Mouse (Mus musculus) E14TG2a.4 (cell line): ENCODE results near the gene Tgfbi.

Experiments used
- H3K27me3 ChIP-seq: 2 replicates; pipeline ENCODE4 v1.6.1; 2014; ENCODE audit warnings: low read length, control low read depth; ENCODE audit not compliant: insufficient read depth
- H3K36me3 ChIP-seq: 2 replicates; pipeline ENCODE4 v1.6.1; 2014; ENCODE audit warnings: low read length, control low read depth; ENCODE audit not compliant: insufficient read depth
- H3K4me1 ChIP-seq: replicated peaks from 2 replicates; pipeline ENCODE4 v1.6.1; 2014; ENCODE audit warnings: low read depth, low read length, control low read depth
- H3K4me3 ChIP-seq: replicated peaks from 2 replicates; pipeline ENCODE4 v1.5.1; 2014; ENCODE audit warnings: mild to moderate bottlenecking, low read length
- H3K9me3 ChIP-seq: 2 replicates; pipeline ENCODE4 v1.6.1; 2014; ENCODE audit warnings: low read length, control low read depth
- CTCF ChIP-seq: conservative IDR thresholded peaks from 2 replicates; pipeline ENCODE4 v1.5.1; 2014; ENCODE audit warnings: low read length
- NANOG ChIP-seq: IDR thresholded peaks from 2 replicates; pipeline ENCODE4 v1.6.1; 2014; ENCODE audit warnings: borderline replicate concordance, low read length, mixed read lengths
- POU5F1 ChIP-seq: IDR thresholded peaks from 2 replicates; pipeline ENCODE4 v1.6.1; 2014; ENCODE audit warnings: low read length, borderline replicate concordance

Gene Tgfbi

GRCm38 (mm10) chr13:56601199-56601598 lies 8.1 kb upstream of the Tgfbi start:
- no peak overlapping the region for H3K4me3 ChIP-seq
- peaks cover 9% of the 10 kb centered on the region for H3K9me3 ChIP-seq
- no peaks in the 10 kb centered on the region for H3K36me3 ChIP-seq
- TF ChIP-seq NANOG (no peak), CTCF (no peak), POU5F1 (no peak)
- peaks cover 30% of the 10 kb centered on the region for H3K27me3 ChIP-seq
- peaks cover 11% of the 10 kb centered on the region for H3K4me1 ChIP-seq

- peaks cover 32% of the 10 kb centered on the region for H3K4me1 ChIP-seq
- TF ChIP-seq NANOG (no peak), POU5F1 (no peak), CTCF (no peak)
- peaks cover 69% of the 10 kb centered on the region for H3K27me3 ChIP-seq
- H3K4me3 ChIP-seq, result no peak overlapping the region
- peaks cover 9% of the 10 kb centered on the region for H3K9me3 ChIP-seq
- no peaks in the 10 kb centered on the region for H3K36me3 ChIP-seq
These were observed 3.8 kb upstream of the Tgfbi start for GRCm38 (mm10) chr13:56605503-56605902.

- H3K4me3 ChIP-seq, result no peak overlapping the region
- TF ChIP-seq NANOG (no peak), CTCF (no peak), POU5F1 (no peak)
- peaks cover 44% of the 10 kb centered on the region for H3K4me1 ChIP-seq
- peaks cover 2% of the 10 kb centered on the region for H3K9me3 ChIP-seq
- H3K27me3 ChIP-seq, result peaks cover 79% of the 10 kb centered on the region
- H3K36me3 ChIP-seq, result no peaks in the 10 kb centered on the region
These were observed 2.6 kb upstream of the Tgfbi start for GRCm38 (mm10) chr13:56606724-56607123.

- H3K27me3 ChIP-seq, result peaks cover 79% of the 10 kb centered on the region
- no peaks in the 10 kb centered on the region for H3K36me3 ChIP-seq
- no peak overlapping the region for H3K4me3 ChIP-seq
- no peak for TF ChIP-seq NANOG
- TF ChIP-seq POU5F1, result no peak
- TF ChIP-seq CTCF, result no peak
- peaks cover 49% of the 10 kb centered on the region for H3K4me1 ChIP-seq
- no peaks in the 10 kb centered on the region for H3K9me3 ChIP-seq
These were observed 2.1 kb upstream of the Tgfbi start for GRCm38 (mm10) chr13:56607225-56607624.

GRCm38 (mm10) chr13:56607846-56608245 lies 1.5 kb upstream of the Tgfbi start:
- no peak for TF ChIP-seq POU5F1
- no peak for TF ChIP-seq CTCF
- no peak for TF ChIP-seq NANOG

GRCm38 (mm10) chr13:56611129-56611528 lies 1.8 kb downstream of the Tgfbi start:
- peaks cover 87% of the 10 kb centered on the region for H3K4me1 ChIP-seq
- H3K36me3 ChIP-seq, result no peaks in the 10 kb centered on the region
- H3K4me3 ChIP-seq, result no peak overlapping the region
- no peaks in the 10 kb centered on the region for H3K9me3 ChIP-seq
- TF ChIP-seq POU5F1 (no peak), NANOG (no peak), CTCF (no peak)
- peaks cover 65% of the 10 kb centered on the region for H3K27me3 ChIP-seq

More at GRCm38 (mm10) chr13:56607846-56608245, 1.5 kb upstream of the Tgfbi start:
- Histone ChIP-seq H3K4me1 (peaks cover 55% of the 10 kb centered on the region), H3K9me3 (no peaks in the 10 kb centered on the region), H3K36me3 (no peaks in the 10 kb centered on the region), H3K27me3 (peaks cover 81% of the 10 kb centered on the region), H3K4me3 (no peak overlapping the region)

GRCm38 (mm10) chr13:56611741-56612140 lies 2.4 kb downstream of the Tgfbi start:
- no peak for TF ChIP-seq NANOG
- TF ChIP-seq CTCF, result no peak
- TF ChIP-seq POU5F1, result no peak
- H3K4me3 ChIP-seq, result peak overlapping the region; percentile 39
- peaks cover 59% of the 10 kb centered on the region for H3K27me3 ChIP-seq
- H3K36me3 ChIP-seq, result no peaks in the 10 kb centered on the region
- H3K4me1 ChIP-seq, result peaks cover 92% of the 10 kb centered on the region
- no peaks in the 10 kb centered on the region for H3K9me3 ChIP-seq

- peaks cover 97% of the 10 kb centered on the region for H3K4me1 ChIP-seq
- TF ChIP-seq CTCF (no peak), POU5F1 (no peak), NANOG (no peak)
- peaks cover 57% of the 10 kb centered on the region for H3K27me3 ChIP-seq
- H3K4me3 ChIP-seq, result peak overlapping the region; percentile 39
- H3K36me3 ChIP-seq, result no peaks in the 10 kb centered on the region
- no peaks in the 10 kb centered on the region for H3K9me3 ChIP-seq
These were observed 3.0 kb downstream of the Tgfbi start for GRCm38 (mm10) chr13:56612331-56612730.

GRCm38 (mm10) chr13:56613366-56613998 lies 4.2 kb downstream of the Tgfbi start:
- H3K27me3 ChIP-seq, result peaks cover 46% of the 10 kb centered on the region

More at GRCm38 (mm10) chr13:56613366-56613998, 4.2 kb downstream of the Tgfbi start:
- TF ChIP-seq NANOG (no peak), POU5F1 (no peak), CTCF (no peak)
- no peak overlapping the region for H3K4me3 ChIP-seq
- no peaks in the 10 kb centered on the region for H3K36me3 ChIP-seq
- peaks cover 96% of the 10 kb centered on the region for H3K4me1 ChIP-seq
- no peaks in the 10 kb centered on the region for H3K9me3 ChIP-seq
